Mouse (Mus musculus) midbrain, embryonic 11.5 days (tissue): ENCODE measurements at regions not wholly inside any gene's neighbourhood (a gene's known extent, or its start where the extent isn't known, plus 50 kb on each side); places are given as distances from the start of the nearest gene placed in this dataset.

Experiments
- ATAC-seq: fragments of 200-750 bp; cut with Nextera tagmentation; 2 replicates; pipeline ENCODE4 v1.8.0; 2017; ENCODE audit warnings: moderate TSS enrichment, moderate library complexity; ENCODE audit not compliant: low FRiP score
- DNase-seq: peaks from one replicate; pipeline ENCODE4 v3.0.0; 2015; ENCODE audit warnings: low spot score; ENCODE audit errors: missing footprints
- H3K27ac ChIP-seq: fragments of 300-500 bp; sonication (generic); 2 replicates; pipeline ENCODE4 v1.5.1; 2014; ENCODE audit warnings: low read depth, low read length
- H3K27me3 ChIP-seq: fragments of 300-500 bp; sonication (generic); 2 replicates; pipeline ENCODE4 v1.6.1; 2014; ENCODE audit warnings: mild to moderate bottlenecking, low read length, moderate library complexity, mixed read lengths; ENCODE audit not compliant: control insufficient read depth, insufficient read depth
- H3K36me3 ChIP-seq: fragments of 300-500 bp; sonication (generic); 2 replicates; pipeline ENCODE4 v1.6.1; 2014; ENCODE audit warnings: mild to moderate bottlenecking, low read length, moderate library complexity, mixed read lengths; ENCODE audit not compliant: control insufficient read depth, insufficient read depth
- H3K4me1 ChIP-seq: fragments of 300-500 bp; sonication (generic); 2 replicates; pipeline ENCODE4 v1.6.1; 2014; ENCODE audit warnings: low read length; ENCODE audit not compliant: control insufficient read depth, insufficient read depth
- H3K4me2 ChIP-seq: fragments of 300-500 bp; sonication (generic); 2 replicates; pipeline ENCODE4 v1.6.1; 2014; ENCODE audit warnings: mild to moderate bottlenecking, moderate library complexity
- H3K4me3 ChIP-seq: fragments of 300-500 bp; sonication (generic); 2 replicates; pipeline ENCODE4 v1.5.1; 2014; ENCODE audit warnings: low read depth, low read length
- H3K9ac ChIP-seq: fragments of 300-500 bp; sonication (generic); 2 replicates; pipeline ENCODE4 v1.6.1; 2014; ENCODE audit warnings: low read length
- H3K9me3 ChIP-seq: fragments of 300-500 bp; sonication (generic); 2 replicates; pipeline ENCODE4 v1.6.1; 2016; ENCODE audit warnings: low read length; ENCODE audit not compliant: control insufficient read depth
- WGBS: fragments of 180-500 bp; shearing (Covaris S2); extraction: QIAGEN DNeasy Blood & Tissue Kit; methylation state at CpG from one replicate; pipeline ENCODE4 v1.1.7; 2014; 5-methylcytosine and 5-hydroxymethylcytosine counted together

DNA sequence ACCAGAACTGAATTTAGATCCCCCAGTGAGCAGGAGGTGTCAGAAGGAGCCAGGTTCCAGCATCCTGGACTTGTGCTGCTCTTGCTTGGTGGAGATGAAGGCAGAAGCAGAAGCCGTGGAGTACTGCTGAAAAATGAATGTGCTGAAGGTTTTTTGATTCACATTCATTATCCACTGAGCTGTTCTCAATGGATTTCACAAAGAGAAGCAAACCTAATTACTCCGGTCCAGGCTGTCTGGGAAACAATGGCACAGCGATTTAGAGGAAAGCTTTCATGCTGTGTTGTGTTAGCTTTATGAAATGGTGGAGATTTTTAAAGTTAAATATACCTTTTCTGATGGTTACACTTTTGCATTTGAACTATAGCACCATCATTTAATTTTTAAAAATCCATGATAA is 535.3 kb upstream of the Adgrl3 start:
- ATAC-seq (no peak), DNase-seq (no peak)
- H3K9ac ChIP-seq = no peak overlapping the region
- H3K27ac ChIP-seq = no peak overlapping the region
- 53% methylated on average over 3 of the region's 3 CpGs for WGBS
- H3K36me3 ChIP-seq = no peaks in the 10 kb centered on the region
- H3K4me3 ChIP-seq = no peak overlapping the region
- H3K4me1 ChIP-seq = no peaks in the 10 kb centered on the region
- H3K27me3 ChIP-seq = no peaks in the 10 kb centered on the region
- H3K4me2 ChIP-seq = no peak overlapping the region
- no peaks in the 10 kb centered on the region for H3K9me3 ChIP-seq

DNA sequence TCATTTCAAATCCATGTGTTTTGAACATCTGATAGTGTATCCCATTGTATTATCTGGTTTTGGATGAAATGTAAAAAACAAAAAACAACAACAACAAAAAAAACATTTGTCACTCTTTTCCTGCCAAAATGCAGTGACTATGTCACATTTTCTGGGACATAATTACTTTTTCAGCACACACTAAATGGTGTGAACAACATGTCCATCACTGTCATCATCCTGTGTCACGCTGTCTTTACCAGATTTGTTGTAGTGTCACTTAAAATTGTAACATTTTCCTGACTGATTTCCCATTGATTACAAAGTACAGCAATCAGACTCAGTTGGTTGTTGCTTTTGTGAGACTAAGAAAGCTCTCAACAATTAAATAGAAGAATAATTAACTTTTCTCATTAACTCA is 531.6 kb upstream of the Adgrl3 start:
- whole genome bisulfite sequencing = 84% methylated on average over 1 of the region's 1 CpGs
- Histone ChIP-seq H3K4me2 (no peak overlapping the region), H3K4me3 (no peak overlapping the region), H3K36me3 (no peaks in the 10 kb centered on the region), H3K9ac (no peak overlapping the region), H3K27me3 (no peaks in the 10 kb centered on the region), H3K9me3 (no peaks in the 10 kb centered on the region), H3K4me1 (no peaks in the 10 kb centered on the region), H3K27ac (no peak overlapping the region)
- DNase-seq (no peak), ATAC-seq (no peak)

DNA sequence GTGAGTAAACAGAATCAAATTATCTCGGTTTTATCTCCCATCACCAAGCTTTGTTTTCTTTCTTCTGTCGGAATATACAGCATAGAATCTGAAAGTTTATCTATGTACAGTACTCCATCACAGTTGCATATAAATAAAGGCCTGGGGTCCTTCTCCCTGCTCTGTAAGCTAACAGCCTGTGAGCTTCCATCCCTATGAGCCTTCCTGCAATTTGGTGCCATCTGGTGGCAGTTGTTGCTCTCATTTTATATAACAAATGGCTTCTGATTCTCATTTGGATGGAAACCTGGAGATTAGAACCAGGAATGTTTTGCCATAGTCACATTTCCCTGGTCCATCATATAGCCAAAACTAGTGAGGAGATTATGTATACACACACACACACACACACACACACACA is 511.3 kb upstream of the Adgrl3 start:
- DNase-seq = peak; percentile 93
- WGBS = 34% methylated on average over 2 of the region's 2 CpGs

DNA sequence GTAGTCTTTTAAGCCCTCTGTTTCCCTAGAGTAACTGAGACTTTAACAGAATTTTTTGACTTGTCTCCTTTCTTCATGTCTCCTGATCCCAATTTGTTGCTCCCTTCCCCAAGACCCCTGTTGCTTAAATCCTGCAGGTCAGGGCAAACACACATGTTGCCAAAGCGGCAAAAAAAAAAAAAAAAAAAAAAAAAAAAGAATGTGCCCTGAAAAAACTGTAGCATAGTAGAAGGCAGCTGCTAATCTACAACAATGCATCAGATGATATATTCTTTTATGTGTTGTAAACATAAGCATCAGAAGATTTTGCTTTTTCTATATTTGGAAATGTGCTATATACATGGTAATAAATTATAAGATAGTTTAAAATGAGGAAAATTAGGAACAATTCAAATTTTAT is 479.9 kb upstream of the Adgrl3 start:
- no peak overlapping the region for H3K27ac ChIP-seq
- no peaks in the 10 kb centered on the region for H3K4me1 ChIP-seq
- no peaks in the 10 kb centered on the region for H3K9me3 ChIP-seq
- ATAC-seq = no peak
- no peaks in the 10 kb centered on the region for H3K27me3 ChIP-seq
- H3K36me3 ChIP-seq = no peaks in the 10 kb centered on the region
- H3K4me2 ChIP-seq = no peak overlapping the region
- H3K4me3 ChIP-seq = no peak overlapping the region
- DNase-seq = no peak
- H3K9ac ChIP-seq = no peak overlapping the region
- 50% methylated on average over 1 of the region's 1 CpGs for WGBS

More for the DNA sequence above, 511.3 kb upstream of the Adgrl3 start:
- H3K9ac ChIP-seq = no peak overlapping the region
- no peak overlapping the region for H3K4me2 ChIP-seq
- H3K27ac ChIP-seq = no peak overlapping the region
- H3K4me1 ChIP-seq = no peaks in the 10 kb centered on the region
- H3K9me3 ChIP-seq = no peaks in the 10 kb centered on the region
- H3K4me3 ChIP-seq = no peak overlapping the region
- peak; percentile 54; the same call in 1 of the 2 replicates for ATAC-seq
- H3K36me3 ChIP-seq = no peaks in the 10 kb centered on the region
- H3K27me3 ChIP-seq = no peaks in the 10 kb centered on the region

DNA sequence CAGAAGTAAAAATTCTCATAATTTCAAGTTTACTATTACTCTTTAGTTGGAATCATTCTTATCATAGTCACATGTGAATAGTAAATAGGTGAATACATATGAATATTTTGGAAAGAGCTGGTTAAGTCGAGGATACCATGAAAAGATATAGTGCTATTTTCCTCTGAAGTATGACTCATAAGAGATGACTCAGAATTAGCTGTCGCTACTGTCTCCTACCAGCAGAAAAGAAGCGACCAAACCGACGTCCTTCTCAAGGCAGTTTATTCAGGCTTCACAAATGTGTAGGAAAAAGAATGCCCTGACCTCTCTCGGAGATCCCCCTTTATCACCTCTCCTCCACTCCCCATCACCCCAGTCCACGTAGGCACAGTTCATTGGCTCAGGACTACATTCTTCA is 468.3 kb upstream of the Adgrl3 start:
- ATAC-seq = no peak
- DNase-seq = no peak
- no peak overlapping the region for H3K4me3 ChIP-seq
- no peaks in the 10 kb centered on the region for H3K4me1 ChIP-seq
- no peak overlapping the region for H3K27ac ChIP-seq
- H3K36me3 ChIP-seq = no peaks in the 10 kb centered on the region
- H3K27me3 ChIP-seq = no peaks in the 10 kb centered on the region
- no peak overlapping the region for H3K9ac ChIP-seq
- WGBS = 85% methylated on average over 7 of the region's 7 CpGs
- no peaks in the 10 kb centered on the region for H3K9me3 ChIP-seq
- H3K4me2 ChIP-seq = no peak overlapping the region

DNA sequence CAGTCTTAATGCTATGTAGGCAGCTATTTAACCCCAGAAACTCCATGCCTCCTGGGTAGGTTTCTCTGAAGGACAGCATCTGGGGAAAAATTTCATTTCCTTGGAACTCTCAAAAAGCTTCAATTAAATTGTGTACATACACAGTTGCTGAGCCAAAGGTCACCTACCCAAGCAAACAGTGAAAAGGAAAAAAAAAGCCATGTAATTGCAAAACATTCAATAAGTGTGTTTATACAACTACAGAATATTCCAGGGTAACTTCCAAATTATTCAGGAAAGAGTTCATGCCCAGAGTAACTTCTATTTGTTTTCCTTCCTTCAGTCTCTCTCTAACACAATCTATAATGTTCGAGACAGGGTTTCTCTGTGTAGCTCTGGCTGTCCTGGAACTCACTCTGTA is 441.2 kb upstream of the Adgrl3 start:
- Histone ChIP-seq H3K4me2 (no peak overlapping the region), H3K4me1 (no peaks in the 10 kb centered on the region), H3K9ac (no peak overlapping the region), H3K36me3 (no peaks in the 10 kb centered on the region), H3K4me3 (no peak overlapping the region), H3K27ac (no peak overlapping the region), H3K9me3 (no peaks in the 10 kb centered on the region), H3K27me3 (no peaks in the 10 kb centered on the region)
- DNase-seq (no peak), ATAC-seq (no peak)
- WGBS = 83% methylated on average over 1 of the region's 1 CpGs

DNA sequence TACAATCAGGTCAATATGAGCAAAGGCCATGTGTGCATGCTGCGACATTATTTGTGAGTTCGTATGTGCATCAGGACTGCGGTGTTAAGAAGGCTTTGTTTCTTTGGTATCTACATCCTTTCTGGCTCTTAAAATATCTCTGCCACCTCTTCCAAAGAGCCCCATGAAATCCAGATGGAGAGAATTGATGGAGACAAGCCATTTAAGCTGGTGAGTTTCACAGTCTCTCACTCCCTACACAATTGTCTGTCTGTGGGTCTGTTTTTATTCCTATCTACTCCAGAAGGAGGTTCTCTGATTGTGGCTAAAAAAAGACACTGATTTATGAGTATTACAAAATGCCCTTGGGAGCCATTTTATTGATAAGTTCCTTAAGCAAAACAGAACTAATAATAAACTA is 408.4 kb upstream of the Adgrl3 start:
- no peak overlapping the region for H3K4me3 ChIP-seq
- no peak for DNase-seq
- 99% methylated on average over 3 of the region's 3 CpGs for WGBS
- H3K27ac ChIP-seq = no peak overlapping the region
- no peak overlapping the region for H3K4me2 ChIP-seq
- no peaks in the 10 kb centered on the region for H3K27me3 ChIP-seq
- no peak for ATAC-seq
- no peaks in the 10 kb centered on the region for H3K36me3 ChIP-seq
- no peaks in the 10 kb centered on the region for H3K4me1 ChIP-seq
- H3K9ac ChIP-seq = no peak overlapping the region
- H3K9me3 ChIP-seq = no peaks in the 10 kb centered on the region

DNA sequence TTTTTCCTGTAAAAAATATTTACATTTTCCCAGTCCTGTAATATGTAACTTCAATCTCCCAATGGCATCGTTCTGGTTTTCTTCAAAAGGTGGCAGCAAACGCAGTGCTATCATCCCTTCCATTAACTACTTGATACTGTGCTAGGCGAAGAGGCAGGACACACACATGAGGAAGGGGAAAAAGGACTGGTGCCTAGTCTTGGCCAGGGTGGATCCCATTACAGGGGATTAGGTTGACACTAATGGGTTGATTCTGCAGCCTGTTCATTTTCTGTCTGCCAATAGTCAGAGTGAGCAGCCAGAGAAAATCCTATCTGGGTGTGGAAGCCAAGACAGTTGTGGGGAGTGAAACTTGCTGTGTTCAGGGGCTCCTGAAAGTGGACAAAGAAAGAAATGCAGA is 392.7 kb upstream of the Adgrl3 start:
- Histone ChIP-seq H3K36me3 (no peaks in the 10 kb centered on the region), H3K4me1 (no peaks in the 10 kb centered on the region), H3K4me3 (no peak overlapping the region), H3K9ac (no peak overlapping the region), H3K9me3 (no peaks in the 10 kb centered on the region), H3K27me3 (no peaks in the 10 kb centered on the region), H3K27ac (no peak overlapping the region), H3K4me2 (no peak overlapping the region)
- no peak for DNase-seq
- ATAC-seq = no peak
- 76% methylated on average over 3 of the region's 3 CpGs for WGBS

DNA sequence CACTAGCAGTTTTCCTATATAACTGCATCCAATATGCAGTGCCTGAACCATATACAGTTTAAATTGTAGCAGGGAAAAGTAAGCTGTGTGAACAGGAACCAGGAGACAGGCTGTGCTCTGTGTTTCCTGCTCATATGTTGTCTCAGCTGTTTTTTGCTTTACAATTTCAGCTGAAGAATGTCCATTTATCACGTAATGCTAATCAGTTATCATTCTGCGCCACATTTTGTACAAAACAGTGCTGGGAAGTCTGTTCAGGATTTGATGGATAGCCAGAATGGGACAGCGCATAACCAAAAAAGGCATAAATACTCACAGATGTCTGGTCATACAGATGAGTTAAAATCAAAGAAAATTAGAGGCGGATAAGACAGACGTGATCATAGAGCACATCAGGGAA is 360.9 kb upstream of the Adgrl3 start:
- Histone ChIP-seq H3K27ac (no peak overlapping the region), H3K9ac (no peak overlapping the region), H3K9me3 (no peaks in the 10 kb centered on the region), H3K27me3 (no peaks in the 10 kb centered on the region), H3K4me2 (no peak overlapping the region), H3K4me3 (no peak overlapping the region), H3K36me3 (no peaks in the 10 kb centered on the region), H3K4me1 (no peaks in the 10 kb centered on the region)
- no peak for DNase-seq
- ATAC-seq = no peak
- WGBS = 84% methylated on average over 5 of the region's 5 CpGs

DNA sequence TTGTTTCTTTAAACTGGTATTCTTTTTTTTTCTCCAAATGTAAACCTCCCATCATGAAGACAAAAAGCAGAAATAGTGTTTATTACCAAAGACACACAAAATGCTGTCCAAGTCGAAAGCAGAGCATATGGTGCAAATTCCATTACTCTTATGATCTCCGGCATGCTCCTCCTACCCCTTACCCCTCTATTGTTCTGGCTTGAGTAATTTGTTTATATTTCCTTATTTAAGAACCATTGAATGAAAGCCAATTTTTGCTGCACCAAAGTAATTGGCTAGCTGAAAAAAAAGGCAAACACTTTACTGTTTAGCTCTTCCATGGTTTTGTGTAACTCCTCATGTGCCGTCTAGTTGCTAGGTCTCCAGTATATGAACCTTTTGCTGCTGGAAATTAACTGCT is 360.4 kb upstream of the Adgrl3 start:
- Histone ChIP-seq H3K4me1 (no peaks in the 10 kb centered on the region), H3K4me3 (no peak overlapping the region), H3K4me2 (no peak overlapping the region), H3K9ac (no peak overlapping the region), H3K9me3 (no peaks in the 10 kb centered on the region), H3K27ac (no peak overlapping the region), H3K36me3 (no peaks in the 10 kb centered on the region), H3K27me3 (no peaks in the 10 kb centered on the region)
- WGBS = 85% methylated on average over 3 of the region's 3 CpGs
- DNase-seq (no peak), ATAC-seq (no peak)
